Mouse (Mus musculus) lung, embryonic 15.5 days (tissue): Measurements from ENCODE around the gene Myh9. TPM values are rescaled to one million over a fixed set of nuclear protein-coding genes. Genes with fewer than 3 reads are reported as not detected.

Experiments
- ATAC-seq: fragments of 200-750 bp; cut with Nextera tagmentation; 2 replicates; pipeline ENCODE4 v1.8.0; 2017; ENCODE audit warnings: moderate number of reproducible peaks, borderline replicate concordance; ENCODE audit not compliant: low FRiP score, low TSS enrichment; ENCODE audit errors: extremely low read depth
- H3K27ac ChIP-seq: fragments of 300-500 bp; sonication (generic); 2 replicates; pipeline ENCODE4 v1.5.1; 2015; ENCODE audit warnings: moderate library complexity, mild to moderate bottlenecking, inconsistent platforms
- H3K27me3 ChIP-seq: fragments of 300-500 bp; sonication (generic); 2 replicates; pipeline ENCODE4 v1.6.1; 2015; ENCODE audit warnings: inconsistent platforms
- H3K36me3 ChIP-seq: fragments of 300-500 bp; sonication (generic); 2 replicates; pipeline ENCODE4 v1.6.1; 2015; ENCODE audit warnings: inconsistent platforms
- H3K4me1 ChIP-seq: fragments of 300-500 bp; sonication (generic); 2 replicates; pipeline ENCODE4 v1.6.1; 2015; ENCODE audit warnings: inconsistent platforms
- H3K4me2 ChIP-seq: fragments of 300-500 bp; sonication (generic); 2 replicates; pipeline ENCODE4 v1.6.1; 2015; ENCODE audit warnings: inconsistent platforms, mild to moderate bottlenecking, moderate library complexity
- H3K4me3 ChIP-seq: fragments of 300-500 bp; sonication (generic); 2 replicates; pipeline ENCODE4 v1.5.1; 2015; ENCODE audit warnings: mild to moderate bottlenecking, inconsistent platforms
- H3K9ac ChIP-seq: fragments of 300-500 bp; sonication (generic); 2 replicates; pipeline ENCODE4 v1.6.1; 2015; ENCODE audit warnings: inconsistent platforms
- H3K9me3 ChIP-seq: fragments of 300-500 bp; sonication (generic); 2 replicates; pipeline ENCODE4 v1.6.1; 2016; ENCODE audit warnings: inconsistent platforms
- WGBS: fragments of 180-500 bp; shearing (Covaris S2); methylation state at CpG from one replicate; pipeline ENCODE4 v1.1.7; 2015; 5-methylcytosine and 5-hydroxymethylcytosine counted together
- polyA plus RNA-seq: library from polyadenylated mRNA; unstranded; fragments of >200 nt; fragmentation: Nextera tagmentation; extraction: Ambion mirVana; gene quantifications from 2 replicates; pipeline ENCODE4 v1.2.1, GENCODE M21; 2015

The Myh9 gene
- 62.5 and 67.7 TPM in 2 replicates for polyA plus RNA-seq

DNA sequence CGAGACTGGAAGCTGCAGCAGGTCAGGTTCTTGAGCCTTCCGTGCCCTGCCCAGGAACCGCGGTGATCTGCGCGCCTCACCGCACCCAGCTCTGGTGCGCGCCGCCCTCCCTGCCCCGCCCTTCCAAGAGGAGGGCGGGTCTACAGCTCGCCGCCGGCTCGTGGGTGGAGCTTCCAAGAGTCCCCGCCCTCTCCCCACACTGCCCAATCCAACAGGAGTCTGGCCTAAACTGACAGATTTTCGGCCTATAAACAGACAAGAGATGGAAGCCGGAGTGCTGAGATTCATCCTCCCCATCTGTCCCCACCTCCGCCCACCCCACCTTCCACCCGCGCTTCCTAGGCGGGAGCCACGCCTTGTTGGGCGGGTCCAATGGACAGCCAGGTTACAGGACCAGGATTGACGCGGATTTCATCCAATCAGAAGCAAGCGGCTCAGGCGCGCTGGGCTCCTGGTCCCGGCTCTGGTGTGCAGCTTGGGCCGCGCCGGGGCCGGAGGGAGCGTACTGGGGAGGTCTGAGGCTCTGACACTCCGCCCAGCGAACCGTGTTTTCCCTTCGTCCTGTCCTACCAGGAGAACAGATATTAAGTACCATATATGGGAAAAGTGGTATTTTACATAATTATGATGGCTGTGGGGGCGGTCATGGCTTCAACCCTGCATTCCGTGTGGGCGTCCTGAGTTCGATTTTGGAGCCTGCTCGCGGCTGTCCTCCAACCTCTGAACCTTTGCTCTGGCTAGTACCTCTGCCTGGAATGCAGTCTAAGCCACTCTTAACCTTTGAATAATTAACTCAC is at the start of gene Myh9:
Gene Myh9 (minus strand): TSS at position 129 of the 797 bp plus-strand sequence.
- peak; percentile 96 for ATAC-seq
- 1% methylated on average over 46 of the region's 46 CpGs for WGBS
- H3K4me2 ChIP-seq, result peak within 1 kb of the TSS; percentile 84
- H3K27ac ChIP-seq, result peak within 1 kb of the TSS; percentile 97
- H3K4me1 ChIP-seq, result peaks cover 41% of the 10 kb centered on the region
- no peaks in the 10 kb centered on the region for H3K36me3 ChIP-seq
- peak within 1 kb of the TSS; percentile 97 for H3K9ac ChIP-seq
- no peaks in the 10 kb centered on the region for H3K9me3 ChIP-seq
- H3K27me3 ChIP-seq, result no peaks in the 10 kb centered on the region
- H3K4me3 ChIP-seq, result peak within 1 kb of the TSS; percentile 87

DNA sequence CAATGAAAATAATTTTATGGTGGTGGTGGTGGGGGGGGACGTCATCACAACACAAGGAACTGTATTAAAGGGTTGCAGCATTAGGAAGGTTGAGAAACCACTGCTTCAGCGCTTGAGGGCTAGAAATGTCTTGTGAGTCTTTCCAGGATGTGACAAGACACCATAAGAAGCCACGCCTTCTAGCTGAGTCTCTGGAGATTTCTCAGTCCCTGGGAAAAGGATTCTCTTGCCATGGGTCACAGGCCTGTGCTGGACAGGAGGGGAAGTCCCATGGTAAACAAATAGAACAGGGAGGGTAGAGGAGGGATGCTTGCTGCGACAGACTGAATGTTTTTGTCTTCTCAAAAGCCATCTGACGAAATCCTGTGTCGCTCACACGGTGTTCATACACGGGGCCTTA is 49.8 kb upstream of the Myh9 start:
- Histone ChIP-seq H3K9me3 (no peaks in the 10 kb centered on the region), H3K4me3 (no peak overlapping the region), H3K27ac (0 out of 2 replicates have a peak overlapping the region, but pooled peaks have one; percentile 81), H3K9ac (no peak overlapping the region), H3K27me3 (no peaks in the 10 kb centered on the region), H3K4me2 (no peak overlapping the region), H3K36me3 (no peaks in the 10 kb centered on the region), H3K4me1 (peaks cover 34% of the 10 kb centered on the region)
- ATAC-seq, result no peak
- WGBS, result 59% methylated on average over 8 of the region's 8 CpGs

DNA sequence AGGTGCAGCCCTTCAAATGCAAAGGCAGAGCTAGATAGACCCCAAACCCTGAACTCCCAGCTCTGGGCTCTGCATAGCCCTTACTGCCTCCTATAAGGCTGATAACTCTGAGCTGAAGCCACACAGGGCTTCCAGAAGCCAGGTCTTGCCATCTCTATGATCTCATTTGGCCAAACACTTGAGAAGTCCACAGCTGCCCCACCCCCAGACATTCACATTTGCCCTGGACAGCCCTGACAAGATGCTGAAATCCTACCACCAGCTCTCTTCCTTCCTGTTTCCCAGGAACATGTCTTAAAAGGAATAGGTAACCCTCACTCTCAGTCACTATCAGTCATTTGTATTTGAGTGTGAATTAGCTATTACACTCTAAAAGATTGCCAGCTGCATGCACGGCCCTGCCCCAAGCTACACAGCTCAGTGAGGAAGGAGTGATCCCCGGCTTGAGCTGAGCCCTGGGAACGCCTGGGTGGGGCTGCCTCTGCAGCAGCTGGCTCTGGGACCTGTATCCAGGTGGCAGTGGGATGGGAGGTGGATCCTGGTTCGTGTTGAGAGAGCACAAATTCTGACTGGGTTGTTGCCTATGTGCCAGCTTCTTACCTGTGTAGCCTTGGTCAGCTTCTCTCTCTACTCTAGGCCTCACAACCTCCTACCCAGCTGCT is 47.9 kb upstream of the Myh9 start:
- Histone ChIP-seq H3K4me3 (no peak overlapping the region), H3K36me3 (no peaks in the 10 kb centered on the region), H3K9ac (no peak overlapping the region), H3K27ac (peak overlapping the region; percentile 44), H3K4me2 (no peak overlapping the region), H3K9me3 (no peaks in the 10 kb centered on the region), H3K4me1 (peaks cover 37% of the 10 kb centered on the region), H3K27me3 (no peaks in the 10 kb centered on the region)
- 31% methylated on average over 4 of the region's 4 CpGs for WGBS
- ATAC-seq, result no peak

DNA sequence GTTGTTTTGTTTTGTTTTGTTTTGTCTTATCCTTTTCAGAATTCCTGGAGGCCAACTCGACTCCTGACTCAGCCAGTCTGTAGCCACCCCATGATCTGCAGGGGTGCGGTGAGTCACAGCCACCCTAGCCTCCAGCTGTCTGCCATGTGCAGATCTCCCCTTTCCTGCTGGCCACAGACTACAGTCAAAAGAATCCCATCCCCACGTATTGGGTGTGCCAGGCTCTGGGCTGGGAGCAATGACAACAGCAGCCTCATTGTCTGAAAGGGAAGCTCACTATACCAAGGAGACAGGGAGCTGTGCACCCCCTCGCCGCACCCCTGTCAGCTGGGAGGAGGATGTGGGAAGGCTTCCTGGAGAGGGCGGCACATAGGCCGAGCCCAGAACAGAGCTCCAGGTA is 46.3 kb upstream of the Myh9 start:
- Histone ChIP-seq H3K9me3 (no peaks in the 10 kb centered on the region), H3K27me3 (no peaks in the 10 kb centered on the region), H3K36me3 (no peaks in the 10 kb centered on the region), H3K4me2 (no peak overlapping the region), H3K4me3 (no peak overlapping the region), H3K27ac (no peak overlapping the region), H3K4me1 (peaks cover 40% of the 10 kb centered on the region), H3K9ac (no peak overlapping the region)
- ATAC-seq, result no peak
- WGBS, result 62% methylated on average over 7 of the region's 7 CpGs

DNA sequence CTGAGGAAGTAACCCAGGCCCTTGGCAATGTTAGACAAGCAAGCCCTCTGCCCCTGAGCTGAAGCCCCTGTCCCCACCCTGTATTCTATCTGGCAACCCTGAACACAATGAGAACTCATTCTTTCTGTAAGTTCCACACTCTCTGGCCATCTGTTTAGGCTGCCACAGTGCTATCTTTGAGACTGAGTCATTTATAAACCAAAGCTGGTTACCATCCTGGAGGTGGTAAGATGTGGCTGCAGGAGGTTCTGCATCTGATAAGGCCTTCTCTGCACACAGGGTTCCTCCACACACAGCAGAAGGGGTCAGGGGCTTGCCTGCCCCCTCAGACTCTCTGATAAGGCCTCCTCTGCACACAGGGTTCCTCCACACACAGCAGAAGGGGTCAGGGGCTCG is 45.1 kb upstream of the Myh9 start:
- Histone ChIP-seq H3K4me2 (no peak overlapping the region), H3K9ac (no peak overlapping the region), H3K4me3 (no peak overlapping the region), H3K9me3 (no peaks in the 10 kb centered on the region), H3K36me3 (no peaks in the 10 kb centered on the region), H3K27ac (0 out of 2 replicates have a peak overlapping the region, but pooled peaks have one; percentile 15), H3K27me3 (no peaks in the 10 kb centered on the region), H3K4me1 (peaks cover 43% of the 10 kb centered on the region)
- ATAC-seq, result no peak
- WGBS, result 46% methylated on average over 1 of the region's 1 CpGs

DNA sequence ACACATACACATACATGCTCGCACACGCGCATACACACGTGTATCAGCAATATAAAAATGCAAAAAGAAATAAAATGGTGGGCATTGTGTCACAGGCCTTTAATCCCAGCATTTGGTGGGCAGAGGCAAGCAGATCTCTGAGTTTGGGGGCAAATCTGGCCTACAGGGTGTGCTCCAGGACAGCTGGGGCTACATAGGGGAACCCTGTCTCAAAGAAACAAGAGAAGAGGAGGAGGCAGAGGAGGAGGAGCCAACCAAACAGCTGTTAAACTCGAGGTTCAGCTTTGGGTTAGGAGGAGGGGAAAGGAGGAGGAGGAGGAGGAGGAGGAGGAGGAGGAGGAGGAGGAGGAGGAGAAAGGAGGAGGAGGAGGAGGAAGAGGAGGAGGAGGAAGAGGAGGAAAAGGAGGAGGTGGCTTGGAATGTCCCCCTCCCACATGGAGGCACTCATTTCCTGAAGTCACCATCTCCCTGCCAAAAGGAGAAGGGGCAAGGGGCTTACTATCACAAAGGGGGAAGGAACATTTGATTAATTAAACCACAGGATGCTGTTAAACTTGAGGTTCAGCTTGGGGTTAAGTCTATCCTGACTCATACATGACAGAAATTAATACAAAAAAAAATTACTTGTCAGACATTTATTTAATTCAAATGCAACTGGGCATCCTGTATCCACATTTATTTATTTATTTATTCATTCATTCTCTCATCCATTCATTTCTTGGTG is 44.6 kb upstream of the Myh9 start:
- no peaks in the 10 kb centered on the region for H3K36me3 ChIP-seq
- no peak overlapping the region for H3K4me3 ChIP-seq
- no peak overlapping the region for H3K9ac ChIP-seq
- no peaks in the 10 kb centered on the region for H3K27me3 ChIP-seq
- WGBS, result 91% methylated on average over 4 of the region's 5 CpGs
- peaks cover 44% of the 10 kb centered on the region for H3K4me1 ChIP-seq
- no peak for ATAC-seq
- H3K4me2 ChIP-seq, result no peak overlapping the region
- no peaks in the 10 kb centered on the region for H3K9me3 ChIP-seq
- H3K27ac ChIP-seq, result peak overlapping the region; percentile 17; the same call in 1 of the 2 replicates

DNA sequence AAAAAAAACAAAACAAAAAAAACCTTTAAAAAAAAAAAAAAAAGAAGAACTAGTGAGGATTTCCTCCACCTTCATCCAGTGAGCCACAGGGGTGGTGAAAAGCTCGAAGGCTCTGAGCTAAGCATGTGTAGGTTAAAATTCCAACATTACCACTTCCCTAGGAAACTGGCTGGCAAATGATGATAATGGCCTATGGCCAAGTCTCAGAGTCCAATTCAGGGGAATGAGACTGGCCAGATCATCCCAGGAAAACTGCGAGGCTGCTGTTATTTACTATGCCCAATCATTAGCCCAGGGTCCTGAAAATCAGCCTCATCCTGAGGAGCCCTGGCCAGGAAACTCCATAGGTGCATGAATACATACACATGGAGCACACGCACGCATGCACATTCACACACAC is 44.0 kb upstream of the Myh9 start:
- WGBS, result 73% methylated on average over 4 of the region's 4 CpGs
- Histone ChIP-seq H3K4me3 (no peak overlapping the region), H3K27me3 (no peaks in the 10 kb centered on the region), H3K4me2 (no peak overlapping the region), H3K9me3 (no peaks in the 10 kb centered on the region), H3K9ac (no peak overlapping the region), H3K36me3 (no peaks in the 10 kb centered on the region), H3K4me1 (peaks cover 45% of the 10 kb centered on the region), H3K27ac (peak overlapping the region; percentile 17; the same call in 1 of the 2 replicates)
- no peak for ATAC-seq

DNA sequence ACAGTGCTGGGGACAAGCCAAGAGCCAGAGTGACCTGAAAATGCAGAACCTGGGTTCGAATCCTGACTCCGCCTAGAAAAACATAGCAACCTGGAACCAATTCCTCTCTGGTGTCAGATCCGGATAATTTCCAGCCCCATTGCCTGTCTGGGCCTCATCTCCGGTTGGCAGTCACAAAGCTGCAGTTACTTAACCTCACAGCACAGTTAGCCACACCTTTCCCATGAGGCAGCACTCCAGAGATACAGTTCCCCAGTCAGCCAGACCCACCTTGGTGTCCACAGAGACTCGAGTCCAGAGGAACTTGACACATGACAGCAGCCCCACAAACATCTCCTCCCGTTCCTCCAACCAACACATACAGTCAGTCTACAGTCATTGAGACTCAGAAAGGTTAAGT is 43.2 kb upstream of the Myh9 start:
- ATAC-seq, result no peak
- WGBS, result 81% methylated on average over 6 of the region's 6 CpGs
- peaks cover 45% of the 10 kb centered on the region for H3K4me1 ChIP-seq
- H3K9me3 ChIP-seq, result no peaks in the 10 kb centered on the region
- H3K27ac ChIP-seq, result no peak overlapping the region
- H3K9ac ChIP-seq, result no peak overlapping the region
- no peak overlapping the region for H3K4me3 ChIP-seq
- no peaks in the 10 kb centered on the region for H3K36me3 ChIP-seq
- H3K4me2 ChIP-seq, result no peak overlapping the region
- H3K27me3 ChIP-seq, result no peaks in the 10 kb centered on the region

DNA sequence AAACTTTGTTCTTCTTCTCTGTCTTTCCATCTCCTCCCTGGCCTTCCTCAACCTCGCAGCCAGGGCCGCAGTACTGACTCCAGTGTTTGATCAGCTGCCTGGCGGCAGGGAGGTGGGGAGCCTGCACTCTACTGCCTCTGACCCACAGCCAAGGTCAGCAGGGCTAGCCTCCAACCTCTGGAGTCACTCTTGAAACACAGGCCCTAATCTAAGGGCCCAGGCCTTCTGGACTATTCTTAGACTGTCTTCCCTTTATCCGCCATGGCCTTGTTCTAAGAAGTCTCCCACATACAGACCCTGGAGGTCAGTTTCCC is 41.7 kb upstream of the Myh9 start:
- H3K27me3 ChIP-seq, result no peaks in the 10 kb centered on the region
- peaks cover 41% of the 10 kb centered on the region for H3K4me1 ChIP-seq
- 48% methylated on average over 4 of the region's 4 CpGs for WGBS
- peak overlapping the region; percentile 33 for H3K9ac ChIP-seq
- H3K4me2 ChIP-seq, result peak overlapping the region; percentile 31; the same call in 1 of the 2 replicates
- H3K27ac ChIP-seq, result peak overlapping the region; percentile 98
- no peaks in the 10 kb centered on the region for H3K9me3 ChIP-seq
- ATAC-seq, result 0 out of 2 replicates have a peak, but pooled peaks have one; percentile 3
- no peaks in the 10 kb centered on the region for H3K36me3 ChIP-seq
- H3K4me3 ChIP-seq, result no peak overlapping the region

DNA sequence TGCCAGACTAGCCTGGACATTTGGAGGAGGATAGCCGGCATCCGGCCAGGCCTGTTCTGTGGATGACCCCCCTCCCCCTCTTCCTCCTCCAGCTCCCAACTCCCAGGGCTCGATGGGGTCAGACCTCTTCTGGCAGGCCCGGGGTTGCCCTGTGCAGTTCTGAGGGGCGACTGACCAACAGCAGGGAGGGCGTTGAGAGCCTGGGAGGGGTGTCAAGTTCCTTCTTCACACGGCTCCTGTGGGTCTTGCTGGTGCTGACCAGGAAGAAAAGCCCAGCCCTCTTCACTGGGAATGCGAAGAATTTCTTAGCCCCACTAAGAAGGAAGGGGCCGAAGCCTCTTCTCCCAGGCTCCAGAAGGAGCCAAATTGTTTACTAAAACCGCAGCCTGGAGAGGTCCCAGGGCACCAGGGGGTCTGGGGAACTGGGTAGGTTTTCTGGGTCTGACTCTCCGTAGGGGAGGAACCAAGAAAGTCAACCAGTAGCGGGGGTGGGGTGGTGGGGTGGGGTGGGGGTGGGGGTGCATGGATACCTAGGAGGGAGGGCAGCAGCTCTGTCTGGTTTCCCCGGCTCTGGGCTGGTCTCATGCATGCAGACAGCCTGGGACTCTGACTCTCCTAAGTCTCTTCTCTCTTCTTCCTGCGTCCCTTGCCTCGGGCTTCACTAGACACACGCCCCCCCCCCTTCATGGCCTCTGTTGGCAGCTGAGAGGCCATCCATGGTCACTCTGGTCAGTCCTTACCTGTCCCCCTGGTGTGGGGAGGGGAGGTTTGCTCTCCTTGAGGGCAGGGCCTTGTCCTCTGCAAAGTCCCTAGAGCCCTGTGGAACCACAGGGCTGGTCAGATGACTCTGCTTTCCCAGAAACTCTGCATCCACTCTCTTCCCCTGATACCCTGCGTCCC is 41.1 kb upstream of the Myh9 start:
- 9% methylated on average over 17 of the region's 17 CpGs for WGBS
- Histone ChIP-seq H3K27me3 (no peaks in the 10 kb centered on the region), H3K36me3 (no peaks in the 10 kb centered on the region), H3K27ac (peak overlapping the region; percentile 98), H3K9ac (peak overlapping the region; percentile 33), H3K4me1 (peaks cover 37% of the 10 kb centered on the region), H3K4me3 (no peak overlapping the region), H3K9me3 (no peaks in the 10 kb centered on the region), H3K4me2 (peak overlapping the region; percentile 31)
- ATAC-seq, result peak; percentile 82

DNA sequence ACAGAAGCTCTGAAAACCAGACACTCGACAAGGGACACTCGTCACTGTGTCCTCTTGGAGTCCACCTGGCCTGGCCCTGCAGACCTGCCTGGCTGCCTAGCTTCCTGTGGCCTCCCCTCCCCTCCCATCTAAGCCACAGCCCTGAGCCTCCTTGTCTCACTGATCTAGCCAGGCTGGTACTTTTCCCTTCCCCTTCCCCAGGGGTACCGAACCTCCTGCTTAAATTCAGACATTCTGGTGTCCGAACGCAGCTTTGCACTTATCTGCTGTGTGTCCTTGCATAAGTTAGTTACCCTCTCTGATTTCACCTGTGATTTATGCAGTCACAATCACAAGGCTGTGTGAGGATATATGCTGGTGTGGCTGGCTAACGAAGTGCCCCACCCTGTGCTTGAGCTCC is 40.3 kb upstream of the Myh9 start:
- peaks cover 36% of the 10 kb centered on the region for H3K4me1 ChIP-seq
- ATAC-seq, result peak; percentile 7; the same call in 1 of the 2 replicates
- no peak overlapping the region for H3K4me3 ChIP-seq
- peak overlapping the region; percentile 8; the same call in 1 of the 2 replicates for H3K9ac ChIP-seq
- no peaks in the 10 kb centered on the region for H3K27me3 ChIP-seq
- 43% methylated on average over 6 of the region's 6 CpGs for WGBS
- peak overlapping the region; percentile 98 for H3K27ac ChIP-seq
- peak overlapping the region; percentile 31; the same call in 1 of the 2 replicates for H3K4me2 ChIP-seq
- no peaks in the 10 kb centered on the region for H3K36me3 ChIP-seq
- H3K9me3 ChIP-seq, result no peaks in the 10 kb centered on the region
